Mouse (Mus musculus) cerebellum, adult 2 months (tissue): ENCODE data around the gene Fut2.

ENCODE experiments used
- CTCF ChIP-seq: fragments of 200-500 bp; IDR thresholded peaks from 2 replicates; pipeline ENCODE4 v1.5.1; 2011; ENCODE audit warnings: low read depth, mild to moderate bottlenecking, control low read depth, low read length, moderate library complexity, borderline replicate concordance; ENCODE audit not compliant: insufficient read depth
- POLR2A ChIP-seq: fragments of 200-500 bp; IDR thresholded peaks from 2 replicates; pipeline ENCODE4 v1.6.1; 2011; ENCODE audit warnings: low read length, control low read depth, borderline replicate concordance; ENCODE audit not compliant: insufficient read depth

GRCm38 (mm10) chr7:45697894-45698293 is 31.7 kb upstream of the Fut2 start:
- no peak for TF ChIP-seq CTCF
- TF ChIP-seq POLR2A: no peak
